ENCODE assay signal across 31 mouse cellular contexts in genomic region chr6:82824684-82825083, GRCm38 (mm10). TPM values are rescaled to one million over a fixed set of nuclear protein-coding genes. Genes with fewer than 3 reads are reported as not detected.
DNase-seq lines count a peak whose midpoint lies in the region; ATAC-seq and TF ChIP-seq lines count a peak whose summit lies in the region.
"Had no signal": no experiment of that assay in that cellular context is flagged by ENCODE, and none has a peak within 500 bp of the region (broad histone marks: within the 10 kb centered on the region; RNA-seq: fewer than 3 reads in every experiment).

No protein-coding gene starts in this region.

- H3K9ac ChIP-seq in liver, embryonic 13.5 days, result no peak overlapping the region
- H3K9ac ChIP-seq: embryonic facial prominence, embryonic 13.5 days; intestine, embryonic 15.5 days; limb, embryonic 12.5 days; neural tube, embryonic 12.5 days had no signal

- H3K27me3 ChIP-seq in heart, embryonic 10.5 days (ENCODE audit: insufficient read depth, poor library complexity, severe bottlenecking), result no peaks in the 10 kb centered on the region
- no peaks in the 10 kb centered on the region for H3K27me3 ChIP-seq in liver, embryonic 13.5 days
- H3K27me3 ChIP-seq: embryonic facial prominence, embryonic 13.5 days; intestine, embryonic 15.5 days; limb, embryonic 12.5 days; neural tube, embryonic 12.5 days; Patski had no signal

- no peaks in the 10 kb centered on the region for H3K9me3 ChIP-seq in heart, embryonic 10.5 days
- no peaks in the 10 kb centered on the region for H3K9me3 ChIP-seq in liver, embryonic 13.5 days (replicated peaks)
- H3K9me3 ChIP-seq: embryonic facial prominence, embryonic 13.5 days; G1E; intestine, embryonic 15.5 days; limb, embryonic 12.5 days; neural tube, embryonic 12.5 days had no signal

- no peak overlapping the region for H3K4me3 ChIP-seq in heart, embryonic 10.5 days
- H3K4me3 ChIP-seq in bone marrow macrophage, adult 2 months (ENCODE audit: insufficient read depth, low read length), result no peak overlapping the region
- no peak overlapping the region for H3K4me3 ChIP-seq in liver, embryonic 13.5 days (replicated peaks)
- peak overlapping the region; percentile 51; the same call in 1 of the 2 replicates for H3K4me3 ChIP-seq in macrophage (ENCODE audit: inconsistent target)
- no peak overlapping the region for H3K4me3 ChIP-seq in lung, adult 2 months (replicated peaks; ENCODE audit: extremely low read depth, low read depth, low read length)
- H3K4me3 ChIP-seq: embryonic facial prominence, embryonic 13.5 days; erythroblast, embryonic 14.5 days; heart, adult 2 months; intestine, embryonic 15.5 days; left cerebral cortex, adult 2 months; limb, embryonic 12.5 days; neural tube, embryonic 12.5 days had no signal

- TF ChIP-seq POLR2A in bone marrow macrophage, adult 2 months (IDR thresholded peaks at IDR 0.05; ENCODE audit: borderline replicate concordance, low read depth, low read length), result no peak
- TF ChIP-seq POLR2A in lung, adult 2 months (IDR thresholded peaks at IDR 0.05; ENCODE audit: borderline replicate concordance, extremely low read depth, low read depth, low read length), result no peak

- no peak for DNase-seq in heart, embryonic 10.5 days (ENCODE audit: low spot score)
- DNase-seq in heart, postnatal 4 days, result no peak
- peak; percentile 23 for DNase-seq in liver, embryonic 13.5 days
- no peak for DNase-seq in layer of hippocampus, adult 18-20 months (ENCODE audit: low spot score in 2 of 2)
- no peak for DNase-seq in adrenal gland, adult 2 months
- DNase-seq in lung, adult 2 months, result no peak
- DNase-seq: adrenal gland, postnatal 25 days; cerebellum, adult 11 months; cerebellum, postnatal 10 days; gastrocnemius, adult 2 months; gastrocnemius, postnatal 36 days; heart, postnatal 14 days; lung, adult 18-20 months; lung, postnatal 10 days; right cerebral cortex, postnatal 4 days had no signal

- peaks cover 33% of the 10 kb centered on the region for H3K4me1 ChIP-seq in heart, embryonic 10.5 days
- peaks cover 33% of the 10 kb centered on the region for H3K4me1 ChIP-seq in bone marrow macrophage, adult 2 months (ENCODE audit: control insufficient read depth, insufficient read depth, low read length)
- peaks cover 51% of the 10 kb centered on the region for H3K4me1 ChIP-seq in liver, embryonic 13.5 days (replicated peaks)
- no peaks in the 10 kb centered on the region for H3K4me1 ChIP-seq in lung, adult 2 months (ENCODE audit: control insufficient read depth, insufficient read depth, low read length)
- H3K4me1 ChIP-seq: limb, embryonic 12.5 days; neural tube, embryonic 12.5 days had no signal

- H3K36me3 ChIP-seq in heart, embryonic 10.5 days, result no peaks in the 10 kb centered on the region
- no peaks in the 10 kb centered on the region for H3K36me3 ChIP-seq in liver, embryonic 13.5 days
- H3K36me3 ChIP-seq in macrophage (ENCODE audit: inconsistent target), result no peaks in the 10 kb centered on the region
- H3K36me3 ChIP-seq: embryonic facial prominence, embryonic 13.5 days; G1E; intestine, embryonic 15.5 days; limb, embryonic 12.5 days; neural tube, embryonic 12.5 days had no signal

- TF ChIP-seq CTCF in bone marrow macrophage, adult 2 months (IDR thresholded peaks at IDR 0.05; ENCODE audit: low read depth, low read length), result no peak
- TF ChIP-seq CTCF in lung, adult 2 months (IDR thresholded peaks at IDR 0.05; ENCODE audit: insufficient read depth, low read length), result no peak

- 86% methylated on average over 3 of the region's 3 CpGs for WGBS in heart, embryonic 10.5 days
- 29% methylated on average over 3 of the region's 3 CpGs for WGBS in liver, embryonic 13.5 days (ENCODE audit: insufficient replicate concordance)
- WGBS in macrophage (ENCODE audit: missing documents), result 65% methylated on average over 3 of the region's 3 CpGs
- 83% methylated on average over 3 of the region's 3 CpGs for WGBS in lung, adult 2 months

- H3K27ac ChIP-seq in heart, embryonic 10.5 days, result peak overlapping the region; percentile 89; the same call in 1 of the 2 replicates
- H3K27ac ChIP-seq in bone marrow macrophage, adult 2 months (ENCODE audit: insufficient read depth, low read depth, low read length), result peak overlapping the region; percentile 55
- H3K27ac ChIP-seq in liver, embryonic 13.5 days, result 0 out of 2 replicates have a peak overlapping the region, but pooled peaks have one; percentile 47
- H3K27ac ChIP-seq in macrophage, result peak overlapping the region; percentile 97
- H3K27ac ChIP-seq: embryonic facial prominence, embryonic 13.5 days; gastrocnemius, adult 2 months; heart, adult 2 months; intestine, embryonic 15.5 days; kidney, postnatal 0 days; left cerebral cortex, adult 2 months; limb, embryonic 12.5 days; neural tube, embryonic 12.5 days had no signal

- H3K79me2 ChIP-seq in macrophage (ENCODE audit: inconsistent target), result peaks cover 13% of the 10 kb centered on the region

- peak; percentile 76 for ATAC-seq in liver, embryonic 13.5 days (ENCODE audit: low read depth)
- ATAC-seq: forebrain, embryonic 16.5 days; hindbrain, embryonic 16.5 days; intestine, embryonic 15.5 days; midbrain, embryonic 16.5 days; Patski had no signal

- H3K4me2 ChIP-seq in liver, embryonic 13.5 days, result peak overlapping the region; percentile 37; the same call in 1 of the 2 replicates
- H3K4me2 ChIP-seq: embryonic facial prominence, embryonic 13.5 days; intestine, embryonic 15.5 days; limb, embryonic 12.5 days; midbrain, embryonic 11.5 days; neural tube, embryonic 12.5 days had no signal

RNA-seq across cellular contexts. Expression of gene Hk2, which starts 50.4 kb away (rescaled TPM):
- polyA plus RNA-seq in heart, embryonic 10.5 days (2016; fragmentation: Nextera tagmentation; extraction: Ambion mirVana), result 42.2 and 44.8 TPM in 2 replicates
- total RNA-seq in heart, postnatal 4 days (2021), result 10 to 100 TPM; 86.8 to 96.6 TPM
- 21.9 and 24.9 TPM in 2 replicates for polyA plus RNA-seq in bone marrow macrophage, adult 2 months (2012; ENCODE audit: insufficient read depth, insufficient read length, missing spikeins)
- 6.0 and 6.7 TPM in 2 replicates for polyA plus RNA-seq in liver, embryonic 13.5 days (2015; fragmentation: Nextera tagmentation; extraction: Ambion mirVana)
- 100 to 1,000 TPM in 7 of 26 experiments, 10 to 100 TPM in 19; 42.2 to 378 (median 62.1) TPM for total RNA-seq in macrophage (2018; cell fraction: chromatin; rRNA removed)
- 100 to 1,000 TPM in 3 of 26 experiments, 10 to 100 TPM in 23; 39.8 to 206 (median 51.4) TPM for total RNA-seq in macrophage (2018; cell fraction: cytosol; rRNA removed)
- 100 to 1,000 TPM in 13 of 26 experiments, 10 to 100 TPM in 13; 58.2 to 290 (median 98.4) TPM for total RNA-seq in macrophage (2018; cell fraction: nucleus; rRNA removed)
- 23.2 to 59.3 TPM (median 33.1 TPM) in 3 replicates for polyA plus RNA-seq in macrophage (2018)
- total RNA-seq in layer of hippocampus, adult 18-20 months (2021), result 1 to 10 TPM; 6.1 to 8.0 TPM
- total RNA-seq in adrenal gland, adult 2 months (2021), result 100 to 1,000 TPM in 1 of 2 experiments, 10 to 100 TPM in 1; 69.1 to 110 TPM
- 13.3 and 16.8 TPM in 2 replicates for polyA plus RNA-seq in adrenal gland, adult 2 months (2012; rRNA removed)
- 7.5 and 15.1 TPM in 2 replicates for polyA plus RNA-seq in lung, adult 2 months (2012; rRNA removed)

Comparison
In these comparisons a context has a peak if more than half of its experiments do, and no peak if none do; other contexts are left out.
1. H3K27ac ChIP-seq: peak in every context shown above with its lines; median percentile 97 in macrophage; 89 in heart, embryonic 10.5 days; 55 in bone marrow macrophage, adult 2 months; 47 in liver, embryonic 13.5 days.